Mouse (Mus musculus): Measurements from ENCODE around the gene Platr17. TPM values are rescaled to one million over a fixed set of nuclear protein-coding genes. Genes with fewer than 3 reads are reported as not detected.

The Platr17 gene
- total RNA-seq, 2 experiments from 2014 or later = not detected

GRCm38 (mm10) chr17:33919351-33920281 lies 14.7 kb downstream of the Platr17 start:
- peak; percentile 73 to 75 for DNase-seq (ENCODE audit: low spot score in 2 of 2)

GRCm38 (mm10) chr17:33920282-33921097 lies 15.6 kb downstream of the Platr17 start:
- peak; percentile 81 to 83 for DNase-seq (ENCODE audit: low spot score in 2 of 2)

- DNase-seq (ENCODE audit: low spot score in 2 of 2) = no peak
Observed at GRCm38 (mm10) chr17:33921361-33921760, 16.4 kb downstream of the Platr17 start.

- DNase-seq (ENCODE audit: low spot score in 2 of 2) = no peak
Observed at GRCm38 (mm10) chr17:33924577-33925283, 19.8 kb downstream of the Platr17 start.

GRCm38 (mm10) chr17:33925406-33926116 lies 20.6 kb downstream of the Platr17 start:
- DNase-seq (ENCODE audit: low spot score in 2 of 2) = no peak

GRCm38 (mm10) chr17:33926207-33926932 lies 21.4 kb downstream of the Platr17 start:
- DNase-seq (ENCODE audit: low spot score in 2 of 2) = no peak

GRCm38 (mm10) chr17:33928251-33928947 lies 23.5 kb downstream of the Platr17 start:
- no peak for DNase-seq (ENCODE audit: low spot score in 2 of 2)

- peak; percentile 95 for DNase-seq (ENCODE audit: low spot score in 2 of 2)
Observed at GRCm38 (mm10) chr17:33929371-33930279, 24.7 kb downstream of the Platr17 start, which contains the start of gene Rgl2. TSS of gene Rgl2 (plus strand) at chr17:33929543.

GRCm38 (mm10) chr17:33930280-33931158 lies 25.6 kb downstream of the Platr17 start:
- peak; percentile 44 to 53 for DNase-seq (ENCODE audit: low spot score in 2 of 2)

GRCm38 (mm10) chr17:33931159-33931866 lies 26.4 kb downstream of the Platr17 start:
- peak in 1 of 2 experiments; percentile 27 for DNase-seq (ENCODE audit: low spot score in 2 of 2)

GRCm38 (mm10) chr17:33931947-33932346 lies 27.0 kb downstream of the Platr17 start:
- DNase-seq (ENCODE audit: low spot score in 2 of 2) = peak in 1 of 2 experiments; percentile 24

- no peak for DNase-seq (ENCODE audit: low spot score in 2 of 2)
Observed at GRCm38 (mm10) chr17:33932448-33932847, 27.5 kb downstream of the Platr17 start.

GRCm38 (mm10) chr17:33932970-33933369 lies 28.0 kb downstream of the Platr17 start:
- DNase-seq (ENCODE audit: low spot score in 2 of 2) = peak in 1 of 2 experiments; percentile 20

- DNase-seq (ENCODE audit: low spot score in 2 of 2) = peak in 1 of 2 experiments; percentile 21
Observed at GRCm38 (mm10) chr17:33935422-33936055, 30.6 kb downstream of the Platr17 start.

- DNase-seq (ENCODE audit: low spot score in 2 of 2) = no peak
Observed at GRCm38 (mm10) chr17:33936993-33937392, 32.1 kb downstream of the Platr17 start.

- no peak for DNase-seq (ENCODE audit: low spot score in 2 of 2)
Observed at GRCm38 (mm10) chr17:33938783-33939182, 33.8 kb downstream of the Platr17 start.

Measured in adrenal gland, adult 18-20 months (tissue).